Mouse (Mus musculus) embryo, embryonic 10 days (tissue): Measurements from ENCODE around the gene Ush1g.

Source experiments
- DNase-seq: peaks from one replicate; pipeline ENCODE4 v3.0.0-alpha.2; 2015; ENCODE audit warnings: low spot score

Gene Ush1g

GRCm38 (mm10) chr11:115334531-115334930, 12.7 kb upstream of the Ush1g start, which contains the start of gene Otop3:
Gene Otop3 (plus strand): TSS chr11:115334731.
- DNase-seq: no peak

GRCm38 (mm10) chr11:115329339-115329738, 7.5 kb upstream of the Ush1g start:
- no peak for DNase-seq

GRCm38 (mm10) chr11:115326730-115327129, 4.9 kb upstream of the Ush1g start:
- DNase-seq: no peak

GRCm38 (mm10) chr11:115323354-115323753, 1.5 kb upstream of the Ush1g start:
- DNase-seq: no peak

DNA sequence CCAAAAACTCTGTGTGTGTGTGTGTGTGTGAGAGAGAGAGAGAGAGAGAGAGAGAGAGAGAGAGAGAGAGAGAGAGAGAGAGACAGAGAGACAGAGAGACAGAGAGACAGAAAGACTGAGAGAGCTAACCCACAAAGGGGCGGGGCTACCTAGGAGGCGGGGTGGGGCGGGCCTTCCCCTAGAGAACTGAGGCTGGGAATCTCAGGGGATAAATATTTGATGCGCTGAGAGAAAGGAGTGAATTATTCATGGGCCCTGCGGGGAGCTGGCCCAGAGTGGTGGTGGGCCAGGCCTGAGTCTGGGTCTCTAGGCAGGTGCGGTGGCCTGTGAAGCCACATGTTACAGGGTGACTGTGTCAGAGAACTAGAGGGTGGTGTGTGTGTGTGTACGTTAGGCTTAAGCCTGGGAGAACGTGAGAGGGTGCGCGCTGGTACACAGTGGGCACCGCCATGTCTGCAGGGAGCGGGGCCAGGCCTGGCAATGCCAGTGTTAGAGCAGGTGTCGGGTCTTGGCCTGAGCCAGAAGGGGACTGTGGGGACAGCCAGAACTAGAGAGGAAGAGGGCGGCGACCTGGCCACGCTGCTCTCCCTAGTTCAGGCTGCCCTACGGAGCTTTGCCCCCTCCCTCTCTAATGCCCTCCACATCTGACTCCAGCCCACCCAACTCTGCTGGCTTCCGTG, 2.0 kb downstream of the Ush1g start:
- DNase-seq: no peak

- peak; percentile 44 for DNase-seq
These were observed 3.4 kb downstream of the Ush1g start for GRCm38 (mm10) chr11:115318245-115319027.

DNA sequence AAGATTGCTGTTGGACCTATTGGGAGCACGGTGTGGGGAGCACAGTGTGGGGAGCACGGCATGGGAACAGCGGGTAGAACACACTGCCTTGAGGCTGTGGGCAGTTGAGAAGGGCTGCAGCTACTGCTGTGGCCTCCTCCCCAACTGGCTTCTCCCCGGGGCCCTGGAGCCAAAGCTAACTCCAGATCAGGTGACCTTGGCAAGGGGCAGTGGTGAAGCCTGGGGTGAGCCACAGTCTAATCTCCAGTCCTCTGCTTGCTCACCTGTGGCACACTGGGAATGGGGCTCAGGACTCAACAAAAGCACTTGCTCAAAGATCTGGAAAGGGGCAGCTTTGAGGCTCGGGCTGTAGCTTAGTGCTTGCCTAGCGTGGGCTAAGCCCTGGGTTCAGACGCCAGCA, 4.6 kb downstream of the Ush1g start:
- no peak for DNase-seq

GRCm38 (mm10) chr11:115314249-115314648, 7.6 kb downstream of the Ush1g start:
- peak; percentile 49 for DNase-seq

- DNase-seq: no peak
These were observed 13.1 kb downstream of the Ush1g start for GRCm38 (mm10) chr11:115308781-115309180.

DNA sequence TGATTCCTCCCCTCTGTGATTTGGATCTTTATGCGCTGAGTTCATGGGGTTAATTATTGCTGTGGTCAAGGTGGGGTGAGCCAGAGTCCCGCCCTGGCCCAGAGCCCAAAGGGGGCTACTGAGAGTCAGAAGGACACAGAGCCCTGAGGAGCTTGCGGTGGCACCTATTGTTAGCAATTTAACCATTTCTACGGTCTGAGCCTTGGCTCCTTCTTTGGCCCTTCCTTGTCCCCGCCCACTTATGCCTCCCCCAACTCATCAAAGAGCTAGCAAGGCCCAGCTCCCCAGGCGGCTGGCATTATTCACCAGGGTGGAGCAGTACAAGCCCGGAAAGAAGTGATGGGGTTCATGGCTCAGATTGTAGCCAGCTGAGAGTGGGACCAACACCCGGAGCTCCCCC, 15.0 kb downstream of the Ush1g start, which contains the start of gene Otop2:
Otop2 (plus strand) TSS at position 301 of the 400 bp plus-strand sequence.
- DNase-seq: no peak

DNA sequence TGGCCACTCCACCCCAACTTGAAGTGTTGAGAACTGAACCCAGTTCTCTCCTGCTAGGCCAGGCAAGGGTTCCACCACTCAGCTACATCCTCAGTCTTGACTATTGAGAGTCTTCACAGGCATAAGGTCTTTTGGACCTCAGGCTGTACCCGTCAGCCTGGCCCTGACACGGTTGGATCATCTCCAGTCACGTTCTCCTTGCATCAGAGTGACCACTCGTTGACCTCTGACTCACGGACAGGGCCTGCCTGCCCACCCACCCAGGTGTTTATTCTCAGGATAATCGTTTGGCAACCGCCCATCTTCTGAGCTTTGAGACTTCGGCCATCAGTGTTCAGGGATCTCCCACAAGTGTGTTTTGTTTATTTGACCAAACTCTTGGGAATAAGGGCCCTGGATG, 18.7 kb downstream of the Ush1g start:
- no peak for DNase-seq

- DNase-seq: no peak
These were observed 20.5 kb downstream of the Ush1g start for GRCm38 (mm10) chr11:115301351-115301750.

DNA sequence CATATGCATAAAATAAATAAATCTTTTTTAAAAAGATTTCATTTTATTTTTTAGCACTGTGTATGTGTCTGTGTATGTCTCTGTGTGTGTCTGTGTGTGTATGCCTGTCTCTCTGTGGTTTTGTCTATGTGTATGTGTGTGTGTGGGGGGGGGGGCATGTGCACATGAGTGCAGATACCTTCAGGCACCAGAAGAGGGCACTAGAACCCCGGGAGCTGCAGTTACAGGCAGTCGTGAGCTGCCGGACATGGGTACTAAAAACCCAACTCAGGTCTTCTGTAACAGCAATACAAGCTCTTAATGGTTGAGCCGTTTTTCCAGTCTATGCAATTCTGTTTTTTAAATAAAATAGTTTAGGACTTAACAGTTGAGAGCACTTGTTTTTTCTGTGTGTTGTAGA, 21.1 kb downstream of the Ush1g start:
- no peak for DNase-seq

GRCm38 (mm10) chr11:115298160-115298559, 23.7 kb downstream of the Ush1g start:
- DNase-seq: no peak

DNA sequence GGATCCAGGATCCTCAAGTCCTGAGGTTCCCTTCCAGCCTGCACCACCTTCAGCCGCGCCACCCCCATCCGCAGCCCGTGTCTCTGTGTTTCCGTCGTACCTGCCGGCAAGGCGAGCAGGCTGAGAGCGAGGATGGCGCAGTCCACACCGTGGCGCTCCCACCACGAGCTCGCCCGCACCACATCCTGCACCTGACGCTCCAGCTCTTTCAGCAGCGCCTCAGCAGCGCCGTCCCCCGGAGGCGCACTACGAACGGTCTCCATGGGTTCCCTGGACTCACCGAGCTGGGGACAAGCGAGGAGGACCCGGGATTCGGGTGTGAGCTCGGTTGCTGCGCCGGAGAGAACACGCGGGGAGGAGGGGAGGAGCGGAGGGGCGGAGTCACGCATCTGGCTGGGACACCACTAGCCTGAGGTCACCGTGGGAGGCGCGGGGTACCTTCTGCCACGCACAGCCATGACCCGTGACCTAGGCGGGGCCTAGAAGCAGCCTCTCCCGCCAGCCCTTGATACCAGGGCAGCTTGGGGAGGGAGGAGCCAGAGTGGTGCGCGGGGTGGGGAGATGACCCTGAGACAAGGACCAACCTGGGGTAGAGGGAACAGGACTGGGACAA, 24.5 kb downstream of the Ush1g start, which contains the start of gene Fads6:
Fads6 (minus strand) TSS at position 450 of the 613 bp plus-strand sequence.
- DNase-seq: peak; percentile 78

- DNase-seq: no peak
These were observed 25.2 kb downstream of the Ush1g start for GRCm38 (mm10) chr11:115296471-115297210.

- no peak for DNase-seq
These were observed 25.9 kb downstream of the Ush1g start for GRCm38 (mm10) chr11:115295939-115296338.

- no peak for DNase-seq
These were observed 29.0 kb downstream of the Ush1g start for GRCm38 (mm10) chr11:115292631-115293375.

DNA sequence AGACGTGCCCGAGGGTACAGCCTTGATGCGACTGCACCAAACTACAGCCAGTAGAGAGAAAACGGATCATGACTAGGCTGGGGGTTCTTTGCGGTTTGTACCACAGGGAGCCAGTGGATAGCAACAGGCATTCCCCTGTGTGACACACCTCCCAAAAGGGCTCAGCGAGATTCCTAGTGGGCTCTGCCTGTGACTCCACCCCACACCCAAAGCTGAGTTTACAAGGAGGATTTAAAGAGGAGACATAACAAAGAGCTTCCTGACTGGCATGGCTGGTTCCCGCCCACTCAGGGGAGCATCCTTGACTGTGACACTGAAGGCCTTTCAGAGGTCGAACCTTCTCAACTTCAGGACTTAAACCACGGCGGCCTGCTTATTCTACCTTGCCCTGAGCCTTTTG, 30.3 kb downstream of the Ush1g start:
- no peak for DNase-seq

GRCm38 (mm10) chr11:115290919-115291318, 30.9 kb downstream of the Ush1g start:
- DNase-seq: no peak

DNA sequence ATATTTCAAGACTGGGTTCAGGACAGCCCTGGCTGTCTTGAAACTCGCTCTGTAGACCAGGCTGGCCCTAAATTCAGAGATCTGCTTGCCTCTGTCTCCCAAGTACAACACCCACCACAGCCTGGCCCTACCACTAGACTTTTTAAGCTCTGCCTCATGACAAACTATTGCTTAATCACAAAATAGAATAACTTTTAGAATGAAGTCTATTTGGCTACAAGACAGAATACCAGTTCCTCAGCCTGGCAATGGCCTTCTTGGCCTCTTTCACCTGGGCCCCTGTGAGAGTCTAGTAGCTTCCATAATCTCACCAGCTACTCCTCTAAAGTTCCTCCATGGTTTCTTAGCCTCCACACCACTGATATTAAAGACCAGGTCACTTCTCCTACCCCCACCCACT, 31.5 kb downstream of the Ush1g start:
- DNase-seq: no peak
